Comparison of ENCODE assay signal across 30 mouse cellular contexts in the genomic region with DNA sequence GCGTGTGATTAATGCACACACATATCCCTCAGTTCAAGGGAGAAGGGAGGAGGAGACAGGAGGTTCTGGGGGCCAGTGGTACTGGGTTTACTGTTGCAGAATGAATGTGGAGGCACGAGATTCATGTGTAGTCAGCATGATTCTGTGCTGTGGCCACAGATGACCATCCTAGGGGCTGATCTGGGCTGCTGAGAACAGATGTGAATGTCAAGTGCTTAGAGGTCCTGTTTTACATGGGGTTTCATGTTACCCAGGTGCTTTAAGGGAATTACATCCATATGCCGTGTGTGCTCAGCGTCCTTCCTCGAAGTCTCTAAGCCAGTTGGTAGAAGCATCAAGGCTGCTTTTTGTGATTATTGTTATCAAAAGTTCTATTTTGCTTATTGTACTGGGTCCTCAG. TPM values are rescaled to one million over a fixed set of nuclear protein-coding genes. Genes with fewer than 3 reads are reported as not detected.
DNase-seq lines count a peak whose midpoint lies in the region; ATAC-seq lines count a peak whose summit lies in the region.
"Had no signal": no experiment of that assay in that cellular context is flagged by ENCODE, and none has a peak within 500 bp of the region (broad histone marks: within the 10 kb centered on the region; RNA-seq: fewer than 3 reads in every experiment).

No protein-coding gene starts in this region.

- no peak overlapping the region for H3K4me2 ChIP-seq in embryonic facial prominence, embryonic 11.5 days (ENCODE audit: low read depth, low read length)
- no peak overlapping the region for H3K4me2 ChIP-seq in limb, embryonic 12.5 days
- H3K4me2 ChIP-seq: embryonic facial prominence, embryonic 13.5 days; forebrain, embryonic 12.5 days; forebrain, embryonic 15.5 days; heart, embryonic 12.5 days; heart, embryonic 15.5 days; hindbrain, embryonic 12.5 days; hindbrain, embryonic 15.5 days; intestine, embryonic 15.5 days had no signal

- no peak overlapping the region for H3K27ac ChIP-seq in embryonic facial prominence, embryonic 11.5 days (replicated peaks; ENCODE audit: low read depth, low read length)
- H3K27ac ChIP-seq in embryonic facial prominence, embryonic 10.5 days (replicated peaks), result no peak overlapping the region
- H3K27ac ChIP-seq in limb, embryonic 12.5 days, result peak overlapping the region; percentile 62; the same call in 1 of the 2 replicates
- H3K27ac ChIP-seq: embryonic facial prominence, embryonic 13.5 days; forebrain, embryonic 12.5 days; forebrain, embryonic 15.5 days; gastrocnemius, adult 2 months; heart, embryonic 15.5 days; hindbrain, embryonic 12.5 days; hindbrain, embryonic 15.5 days; intestine, embryonic 15.5 days had no signal

- no peaks in the 10 kb centered on the region for H3K27me3 ChIP-seq in embryonic facial prominence, embryonic 11.5 days (ENCODE audit: control insufficient read depth, insufficient read depth, low read length)
- no peaks in the 10 kb centered on the region for H3K27me3 ChIP-seq in embryonic facial prominence, embryonic 10.5 days (replicated peaks; ENCODE audit: low read depth, poor library complexity, severe bottlenecking)
- H3K27me3 ChIP-seq in limb, embryonic 12.5 days, result no peaks in the 10 kb centered on the region
- H3K27me3 ChIP-seq: CH12.LX; embryonic facial prominence, embryonic 13.5 days; forebrain, embryonic 12.5 days; forebrain, embryonic 15.5 days; heart, embryonic 12.5 days; heart, embryonic 15.5 days; hindbrain, embryonic 12.5 days; hindbrain, embryonic 15.5 days; intestine, embryonic 15.5 days; Patski had no signal

- 57% methylated on average over 5 of the region's 5 CpGs for WGBS in embryonic facial prominence, embryonic 11.5 days
- 65% methylated on average over 5 of the region's 5 CpGs for WGBS in embryonic facial prominence, embryonic 10.5 days
- 38% methylated on average over 5 of the region's 5 CpGs for WGBS in limb, embryonic 12.5 days

- peak; percentile 61 for DNase-seq in embryonic facial prominence, embryonic 11.5 days (ENCODE audit: low spot score)
- no peak for DNase-seq in embryonic facial prominence, embryonic 10.5 days (ENCODE audit: low spot score)
- DNase-seq in hindlimb bud, embryonic 11.5 days (ENCODE audit: extremely low spot score, low read depth, low spot score), result peak; percentile 10
- no peak for DNase-seq in lung, postnatal 4 days
- DNase-seq in left cerebral cortex, adult 9 months (ENCODE audit: low spot score in 2 of 2), result no peak
- DNase-seq: adrenal gland, postnatal 10 days; adrenal gland, postnatal 36 days; B cell, adult 2 months; cerebellum, adult 11 months; cerebellum, adult 2 months; cerebellum, adult 9-11 months; cerebellum, postnatal 25 days; gastrocnemius, adult 2 months; gastrocnemius, postnatal 14 days; heart, adult 18-20 months; heart, postnatal 10 days had no signal

- no peak overlapping the region for H3K9ac ChIP-seq in embryonic facial prominence, embryonic 11.5 days (replicated peaks; ENCODE audit: low read length)
- no peak overlapping the region for H3K9ac ChIP-seq in limb, embryonic 12.5 days (replicated peaks)
- H3K9ac ChIP-seq: embryonic facial prominence, embryonic 13.5 days; forebrain, embryonic 12.5 days; forebrain, embryonic 15.5 days; heart, embryonic 12.5 days; heart, embryonic 15.5 days; hindbrain, embryonic 12.5 days; hindbrain, embryonic 15.5 days; intestine, embryonic 15.5 days had no signal

- H3K36me3 ChIP-seq in embryonic facial prominence, embryonic 11.5 days (replicated peaks; ENCODE audit: control insufficient read depth, insufficient read depth, low read depth, low read length), result no peaks in the 10 kb centered on the region; the same call in 1 of the 2 replicates
- peaks cover 68% of the 10 kb centered on the region for H3K36me3 ChIP-seq in embryonic facial prominence, embryonic 10.5 days (replicated peaks)
- peaks cover 58% of the 10 kb centered on the region for H3K36me3 ChIP-seq in limb, embryonic 12.5 days

- no peaks in the 10 kb centered on the region for H3K4me1 ChIP-seq in embryonic facial prominence, embryonic 11.5 days (ENCODE audit: control insufficient read depth, insufficient read depth, low read length)
- peaks cover 8% of the 10 kb centered on the region for H3K4me1 ChIP-seq in embryonic facial prominence, embryonic 10.5 days
- peaks cover 11% of the 10 kb centered on the region for H3K4me1 ChIP-seq in limb, embryonic 12.5 days (replicated peaks)
- H3K4me1 ChIP-seq: embryonic facial prominence, embryonic 13.5 days; forebrain, embryonic 12.5 days; forebrain, embryonic 15.5 days; hindbrain, embryonic 12.5 days; hindbrain, embryonic 15.5 days; intestine, embryonic 15.5 days had no signal

- H3K4me3 ChIP-seq in embryonic facial prominence, embryonic 11.5 days (ENCODE audit: low read depth, low read length), result no peak overlapping the region
- no peak overlapping the region for H3K4me3 ChIP-seq in embryonic facial prominence, embryonic 10.5 days
- no peak overlapping the region for H3K4me3 ChIP-seq in limb, embryonic 12.5 days (replicated peaks)
- H3K4me3 ChIP-seq: embryonic facial prominence, embryonic 13.5 days; erythroblast, embryonic 14.5 days; forebrain, embryonic 12.5 days; forebrain, embryonic 15.5 days; gastrocnemius, adult 2 months; heart, embryonic 12.5 days; heart, embryonic 15.5 days; hindbrain, embryonic 12.5 days; hindbrain, embryonic 15.5 days; intestine, embryonic 15.5 days had no signal

- H3K9me3 ChIP-seq in embryonic facial prominence, embryonic 11.5 days (replicated peaks; ENCODE audit: control insufficient read depth, low read length), result no peaks in the 10 kb centered on the region
- no peaks in the 10 kb centered on the region for H3K9me3 ChIP-seq in embryonic facial prominence, embryonic 10.5 days
- H3K9me3 ChIP-seq in limb, embryonic 12.5 days, result no peaks in the 10 kb centered on the region
- H3K9me3 ChIP-seq: embryonic facial prominence, embryonic 13.5 days; forebrain, embryonic 12.5 days; forebrain, embryonic 15.5 days; G1E; heart, embryonic 12.5 days; heart, embryonic 15.5 days; hindbrain, embryonic 12.5 days; hindbrain, embryonic 15.5 days; intestine, embryonic 15.5 days had no signal

- no peak for ATAC-seq in embryonic facial prominence, embryonic 11.5 days (replicated peaks; ENCODE audit: insufficient number of reproducible peaks, low FRiP score, low TSS enrichment, low read depth)
- ATAC-seq in limb, embryonic 12.5 days (ENCODE audit: insufficient number of reproducible peaks, insufficient read depth, low FRiP score, low TSS enrichment, low read depth), result peak; percentile 76; the same call in 1 of the 2 replicates
- no peak for ATAC-seq in cerebellum, adult (ENCODE audit: insufficient number of reproducible peaks, low FRiP score, low TSS enrichment)
- ATAC-seq: forebrain, embryonic 15.5 days; intestine, embryonic 15.5 days; Patski had no signal

RNA-seq across cellular contexts. Expression of a gene that starts 51.1 kb away (rescaled TPM):
- not detected in 2 replicates for polyA plus RNA-seq in embryonic facial prominence, embryonic 11.5 days (2014; fragmentation: Nextera tagmentation; extraction: Ambion mirVana)
- polyA plus RNA-seq in embryonic facial prominence, embryonic 10.5 days (2016; fragmentation: Nextera tagmentation; extraction: Ambion mirVana), result not detected in 2 replicates
- not detected in 2 replicates for polyA plus RNA-seq in limb, embryonic 12.5 days (2016; fragmentation: Nextera tagmentation; extraction: Ambion mirVana)
- polyA plus RNA-seq: cerebellum, adult 2 months; embryonic facial prominence, embryonic 13.5 days; erythroblast, embryonic 14.5 days; forebrain, embryonic 12.5 days; intestine, embryonic 15.5 days; Patski had no signal

Comparison
In these comparisons a context has a peak if more than half of its experiments do, and no peak if none do; other contexts are left out.
1. DNase-seq: peak in embryonic facial prominence, embryonic 11.5 days (single experiment) and hindlimb bud, embryonic 11.5 days (single experiment); none in embryonic facial prominence, embryonic 10.5 days (single experiment), lung, postnatal 4 days (0 of 2) and left cerebral cortex, adult 9 months (0 of 2).